Mouse (Mus musculus) spleen, postnatal 36 days (tissue): ENCODE measurements at regions not wholly inside any gene's neighbourhood (a gene's known extent, or its start where the extent isn't known, plus 50 kb on each side); places are given as distances from the start of the nearest gene placed in this dataset.
A peak's percentile ranks its signal among the peaks of the same experiment; 100 is the strongest.

Source experiments
- DNase-seq, 2 experiments: peaks; one replicate each; pipeline ENCODE4 v3.0.0; 2022; ENCODE audit warnings: low spot score in 2 of 2, mixed read lengths in 1 of 2

GRCm38 (mm10) chr11:114611690-114612089 lies 56.6 kb upstream of the Rpl38 start:
- no peak for DNase-seq

GRCm38 (mm10) chr11:114608009-114608408 lies 60.3 kb upstream of the Rpl38 start:
- no peak for DNase-seq

- no peak for DNase-seq
Observed at GRCm38 (mm10) chr11:114603108-114603507, 65.2 kb upstream of the Rpl38 start.

GRCm38 (mm10) chr11:114597225-114597624 lies 71.1 kb upstream of the Rpl38 start:
- DNase-seq: no peak

GRCm38 (mm10) chr11:114592961-114593360 lies 75.4 kb upstream of the Rpl38 start:
- DNase-seq: no peak

DNA sequence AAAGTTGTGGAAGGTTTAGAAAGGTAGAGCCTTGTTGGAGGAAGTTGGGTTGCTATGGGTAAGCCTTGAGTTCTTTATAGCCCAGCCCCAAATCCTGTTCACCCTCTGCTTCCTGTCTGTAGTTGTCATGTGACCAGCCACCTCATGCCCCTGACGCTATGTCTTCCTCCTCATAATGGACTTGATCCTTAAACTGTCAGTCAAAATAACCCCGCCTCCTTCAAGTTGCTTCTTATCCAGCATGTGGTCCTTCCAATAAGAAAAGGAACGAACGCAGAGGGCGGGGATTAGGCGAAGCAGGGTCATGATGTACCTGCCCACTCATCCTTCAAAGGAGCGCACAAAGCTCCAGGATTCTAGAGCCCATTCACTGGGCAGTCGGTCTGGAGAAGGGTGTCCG lies 79.8 kb upstream of the Rpl38 start:
- DNase-seq: no peak

GRCm38 (mm10) chr11:114587986-114588385 lies 80.3 kb upstream of the Rpl38 start:
- no peak for DNase-seq

- DNase-seq: no peak
Observed at GRCm38 (mm10) chr11:114586400-114586799, 81.9 kb upstream of the Rpl38 start.

DNA sequence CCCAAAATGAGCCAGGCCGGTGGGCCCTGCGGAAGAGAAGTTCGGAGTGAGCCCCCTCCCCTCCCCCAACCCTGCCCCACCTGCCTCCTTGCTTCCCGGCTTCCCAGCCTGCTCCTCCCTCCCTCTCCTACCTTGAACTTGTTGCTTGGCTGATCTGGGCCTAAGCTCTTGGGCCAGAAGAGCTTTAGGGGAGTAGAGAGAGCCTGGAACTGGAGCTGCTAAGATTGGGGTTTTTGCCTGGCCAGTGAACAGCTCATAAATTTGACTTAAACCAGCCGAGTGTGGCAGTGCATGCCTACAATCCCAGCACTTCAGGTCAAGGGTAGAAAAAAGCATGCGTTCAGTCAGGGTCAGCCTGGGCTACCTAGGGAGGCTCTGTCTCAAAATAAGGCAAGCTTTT lies 83.5 kb upstream of the Rpl38 start:
- no peak for DNase-seq

- DNase-seq: no peak
Observed at GRCm38 (mm10) chr11:114584146-114584545, 84.2 kb upstream of the Rpl38 start.

DNA sequence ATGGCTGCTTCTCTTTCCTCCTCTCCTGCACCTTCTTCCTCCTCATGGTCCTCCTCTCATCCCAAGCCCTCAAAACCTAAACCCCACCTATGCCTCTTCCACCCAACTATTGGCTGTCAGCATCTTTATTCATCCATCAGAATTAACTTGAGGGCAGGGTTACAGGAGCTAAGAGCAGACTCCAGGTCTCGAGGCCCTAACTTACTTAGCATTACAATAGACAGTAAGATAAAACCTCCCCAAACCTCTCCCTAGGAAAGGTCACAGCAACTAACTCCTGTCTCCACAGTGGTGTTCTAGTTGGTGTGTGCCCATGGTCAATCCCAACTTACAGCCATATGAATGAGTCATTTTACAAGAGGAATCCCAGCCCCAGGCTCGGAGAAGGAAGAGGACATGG lies 88.3 kb upstream of the Rpl38 start:
- no peak for DNase-seq

- DNase-seq: no peak
Observed at GRCm38 (mm10) chr11:114578551-114578950, 89.8 kb upstream of the Rpl38 start.

- DNase-seq: no peak
Observed at GRCm38 (mm10) chr11:114576803-114577202, 91.5 kb upstream of the Rpl38 start.

DNA sequence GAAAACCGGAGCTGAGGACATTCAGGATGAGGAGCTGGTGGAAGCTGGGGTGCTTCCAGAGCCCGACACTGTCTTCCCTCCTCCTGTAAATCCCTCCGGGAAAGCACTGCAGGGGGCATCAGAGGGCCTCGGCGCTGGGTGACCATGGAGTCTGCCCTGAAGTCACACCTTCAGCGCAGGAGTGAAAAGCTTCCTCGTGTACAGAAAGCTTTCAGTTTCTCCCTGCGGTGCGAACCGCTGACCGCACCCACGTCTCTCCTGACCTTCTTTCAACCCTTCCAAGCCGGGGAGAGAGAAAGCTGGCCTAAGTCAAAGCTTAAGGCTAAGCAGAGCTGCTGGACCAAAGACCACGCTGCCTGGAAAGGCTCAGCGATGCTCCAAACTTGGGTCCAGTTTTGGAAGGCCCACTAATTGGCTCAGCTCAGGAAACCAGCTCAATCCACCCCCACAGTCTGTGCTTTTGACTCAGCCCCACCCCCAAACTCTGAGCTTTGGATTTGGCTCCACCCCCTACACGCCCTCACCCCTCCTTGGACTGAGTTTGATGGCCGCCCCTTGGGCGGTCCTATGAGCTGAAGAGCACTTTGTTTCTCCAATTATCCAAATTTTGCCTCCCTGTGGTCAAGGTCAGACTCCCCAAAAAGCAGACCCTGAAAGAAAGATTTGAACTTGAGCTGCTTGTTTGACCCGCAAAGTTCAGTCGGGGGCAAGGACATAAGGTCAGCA lies 97.0 kb upstream of the Rpl38 start:
- DNase-seq: no peak

GRCm38 (mm10) chr11:114570076-114570475 lies 98.2 kb upstream of the Rpl38 start:
- no peak for DNase-seq

DNA sequence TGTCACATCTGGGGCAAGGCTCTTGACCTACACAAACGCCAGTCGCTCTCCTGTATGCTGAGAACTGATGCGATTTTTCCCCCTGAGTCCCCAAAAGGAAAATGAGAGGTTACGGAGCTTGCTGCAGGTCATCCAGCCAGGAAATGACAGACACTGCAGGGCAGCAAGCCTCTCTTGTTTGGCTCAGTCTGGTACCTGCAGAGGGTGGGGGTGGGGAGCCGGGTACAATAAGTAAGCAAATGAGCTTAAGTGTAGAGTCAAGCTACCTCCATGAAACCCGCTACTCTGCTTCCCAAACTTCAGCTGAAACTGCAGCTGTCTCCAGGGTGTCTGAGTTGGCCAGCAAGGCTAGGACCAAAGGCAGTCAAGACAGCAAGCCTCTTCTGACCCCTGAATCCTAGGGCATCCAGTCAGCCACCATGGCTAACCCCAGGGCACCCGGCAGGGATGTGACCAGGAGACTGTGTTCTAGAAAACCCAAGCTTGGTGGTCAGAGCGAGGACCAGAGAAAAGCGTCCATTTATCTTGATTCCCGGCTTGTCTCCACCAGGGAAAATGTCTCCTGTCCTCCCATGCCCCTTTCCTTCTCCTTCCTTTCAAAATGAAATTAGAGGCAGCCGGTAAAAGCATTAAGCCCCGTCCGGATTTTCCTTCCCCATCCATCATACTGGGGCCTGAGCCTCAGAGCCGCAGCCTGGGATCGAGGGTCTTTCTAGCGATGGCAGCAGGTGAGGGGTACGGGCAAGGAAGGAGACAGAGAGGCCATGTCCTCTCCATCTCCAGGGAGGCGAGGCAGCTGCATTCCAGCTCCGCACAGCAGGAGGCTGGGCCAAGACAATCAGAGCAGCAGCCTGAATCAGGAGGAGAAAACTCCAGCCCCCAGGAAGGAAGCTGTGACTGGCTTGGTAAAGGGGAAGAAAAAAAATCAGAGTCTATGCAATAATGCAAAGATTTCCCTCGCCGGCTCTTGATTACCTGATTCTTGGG lies 100.2 kb upstream of the Rpl38 start:
- DNase-seq: no peak

GRCm38 (mm10) chr11:114567045-114567780 lies 101.1 kb upstream of the Rpl38 start:
- DNase-seq: no peak

GRCm38 (mm10) chr11:114564949-114565348 lies 103.4 kb upstream of the Rpl38 start:
- DNase-seq: no peak

- no peak for DNase-seq
Observed at GRCm38 (mm10) chr11:114563172-114563571, 105.2 kb upstream of the Rpl38 start.

- DNase-seq: no peak
Observed at GRCm38 (mm10) chr11:114554576-114554975, 113.7 kb upstream of the Rpl38 start.

- DNase-seq: peak in 1 of 2 experiments; percentile 8
Observed at GRCm38 (mm10) chr11:114553992-114554391, 114.3 kb upstream of the Rpl38 start.

DNA sequence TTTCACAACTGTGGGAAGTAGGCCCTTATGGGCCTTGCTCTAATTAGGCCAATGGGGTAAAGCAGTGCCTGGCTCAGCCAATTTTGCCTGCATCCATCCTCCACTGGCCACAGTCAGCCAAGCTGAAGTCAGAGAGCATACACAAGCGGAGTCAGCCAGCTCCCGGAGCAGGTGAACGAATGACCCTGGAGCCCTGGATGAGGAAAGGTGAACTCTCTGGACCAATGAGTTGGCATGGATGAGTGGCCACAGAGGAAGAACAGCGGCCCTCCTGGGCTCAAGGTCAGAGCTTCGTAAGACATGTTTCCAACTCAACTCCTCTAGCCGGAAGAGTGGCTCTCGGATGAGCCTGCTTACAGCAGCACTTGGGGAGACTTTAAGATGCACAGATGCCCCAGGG lies 116.1 kb upstream of the Rpl38 start:
- no peak for DNase-seq
